Comparison of ENCODE assay signal across 20 mouse cellular contexts in genomic region chr1:72406505-72407079, GRCm38 (mm10).
DNase-seq lines count a peak whose midpoint lies in the region; ATAC-seq lines count a peak whose summit lies in the region.
"Had no signal": no experiment of that assay in that cellular context is flagged by ENCODE, and none has a peak within 500 bp of the region (broad histone marks: within the 10 kb centered on the region; RNA-seq: fewer than 3 reads in every experiment).

No protein-coding gene starts in this region.

- H3K4me2 ChIP-seq in hindbrain, embryonic 11.5 days (replicated peaks; ENCODE audit: low read depth, low read length), result no peak overlapping the region
- H3K4me2 ChIP-seq in neural tube, embryonic 12.5 days (replicated peaks), result no peak overlapping the region
- H3K4me2 ChIP-seq in neural tube, embryonic 15.5 days, result no peak overlapping the region
- H3K4me2 ChIP-seq in hindbrain, embryonic 15.5 days, result no peak overlapping the region
- H3K4me2 ChIP-seq: heart, embryonic 11.5 days; lung, embryonic 15.5 days; midbrain, embryonic 12.5 days had no signal

- DNase-seq in hindbrain, embryonic 11.5 days (ENCODE audit: low spot score), result peak; percentile 22
- DNase-seq in hindbrain, embryonic 10.5 days (ENCODE audit: low spot score), result no peak
- no peak for DNase-seq in left cerebral cortex, adult 8-10 months (ENCODE audit: low spot score in 2 of 2)
- no peak for DNase-seq in kidney, postnatal 10 days
- DNase-seq: adrenal gland, postnatal 36 days; B cell, adult 2 months; cerebellum, adult 8-10 months; heart, postnatal 10 days; kidney, adult 18-20 months; thymus, adult 18-20 months; thymus, postnatal 4 days had no signal

- H3K27me3 ChIP-seq in hindbrain, embryonic 11.5 days (ENCODE audit: control insufficient read depth, insufficient read depth, low read length), result no peaks in the 10 kb centered on the region
- H3K27me3 ChIP-seq in hindbrain, embryonic 10.5 days (ENCODE audit: insufficient read depth, poor library complexity, severe bottlenecking), result no peaks in the 10 kb centered on the region
- H3K27me3 ChIP-seq in neural tube, embryonic 12.5 days (replicated peaks), result no peaks in the 10 kb centered on the region
- no peaks in the 10 kb centered on the region for H3K27me3 ChIP-seq in neural tube, embryonic 15.5 days (replicated peaks)
- H3K27me3 ChIP-seq in hindbrain, embryonic 15.5 days, result no peaks in the 10 kb centered on the region
- H3K27me3 ChIP-seq: lung, embryonic 15.5 days; midbrain, embryonic 12.5 days had no signal

- ATAC-seq in hindbrain, embryonic 11.5 days (ENCODE audit: low FRiP score), result peak; percentile 64
- 0 out of 2 replicates have a peak, but pooled peaks have one; percentile 34 for ATAC-seq in neural tube, embryonic 12.5 days (ENCODE audit: low FRiP score, low read depth)
- ATAC-seq in neural tube, embryonic 15.5 days (ENCODE audit: low FRiP score), result no peak
- peak; percentile 73 for ATAC-seq in hindbrain, embryonic 15.5 days (ENCODE audit: low FRiP score, low read depth)

- no peaks in the 10 kb centered on the region for H3K36me3 ChIP-seq in hindbrain, embryonic 11.5 days (ENCODE audit: control insufficient read depth, insufficient read depth, low read length)
- H3K36me3 ChIP-seq in hindbrain, embryonic 10.5 days, result no peaks in the 10 kb centered on the region
- H3K36me3 ChIP-seq in neural tube, embryonic 12.5 days, result no peaks in the 10 kb centered on the region
- no peaks in the 10 kb centered on the region for H3K36me3 ChIP-seq in neural tube, embryonic 15.5 days
- H3K36me3 ChIP-seq in hindbrain, embryonic 15.5 days, result no peaks in the 10 kb centered on the region
- H3K36me3 ChIP-seq: lung, embryonic 15.5 days; midbrain, embryonic 12.5 days had no signal

- H3K4me3 ChIP-seq in hindbrain, embryonic 11.5 days (ENCODE audit: low read depth, low read length), result no peak overlapping the region
- no peak overlapping the region for H3K4me3 ChIP-seq in hindbrain, embryonic 10.5 days
- no peak overlapping the region for H3K4me3 ChIP-seq in neural tube, embryonic 12.5 days
- H3K4me3 ChIP-seq in neural tube, embryonic 15.5 days (replicated peaks), result no peak overlapping the region
- no peak overlapping the region for H3K4me3 ChIP-seq in hindbrain, embryonic 15.5 days
- H3K4me3 ChIP-seq: lung, embryonic 15.5 days; midbrain, embryonic 12.5 days; myocyte had no signal

- no peaks in the 10 kb centered on the region for H3K9me3 ChIP-seq in hindbrain, embryonic 11.5 days (ENCODE audit: control insufficient read depth, low read length)
- H3K9me3 ChIP-seq in hindbrain, embryonic 10.5 days, result no peaks in the 10 kb centered on the region
- no peaks in the 10 kb centered on the region for H3K9me3 ChIP-seq in neural tube, embryonic 12.5 days
- no peaks in the 10 kb centered on the region for H3K9me3 ChIP-seq in neural tube, embryonic 15.5 days (replicated peaks)
- H3K9me3 ChIP-seq in hindbrain, embryonic 15.5 days, result no peaks in the 10 kb centered on the region
- H3K9me3 ChIP-seq: lung, embryonic 15.5 days; midbrain, embryonic 12.5 days had no signal

- no peak overlapping the region for H3K9ac ChIP-seq in hindbrain, embryonic 11.5 days (ENCODE audit: low read depth, low read length)
- H3K9ac ChIP-seq in neural tube, embryonic 12.5 days, result no peak overlapping the region
- H3K9ac ChIP-seq in neural tube, embryonic 15.5 days (replicated peaks), result no peak overlapping the region
- no peak overlapping the region for H3K9ac ChIP-seq in hindbrain, embryonic 15.5 days
- H3K9ac ChIP-seq: liver, embryonic 14.5 days; lung, embryonic 15.5 days; midbrain, embryonic 12.5 days had no signal

- H3K27ac ChIP-seq in hindbrain, embryonic 11.5 days (ENCODE audit: low read depth, low read length), result no peak overlapping the region
- no peak overlapping the region for H3K27ac ChIP-seq in hindbrain, embryonic 10.5 days
- H3K27ac ChIP-seq in neural tube, embryonic 12.5 days, result no peak overlapping the region
- no peak overlapping the region for H3K27ac ChIP-seq in neural tube, embryonic 15.5 days (replicated peaks)
- peak overlapping the region; percentile 59; the same call in 1 of the 2 replicates for H3K27ac ChIP-seq in hindbrain, embryonic 15.5 days (replicated peaks)
- H3K27ac ChIP-seq: liver, embryonic 14.5 days; lung, embryonic 15.5 days; macrophage; midbrain, embryonic 12.5 days had no signal

- H3K4me1 ChIP-seq in hindbrain, embryonic 11.5 days (replicated peaks; ENCODE audit: control insufficient read depth, insufficient read depth, low read length), result no peaks in the 10 kb centered on the region
- H3K4me1 ChIP-seq in hindbrain, embryonic 10.5 days (replicated peaks), result no peaks in the 10 kb centered on the region
- peaks cover 7% of the 10 kb centered on the region; the same call in 1 of the 2 replicates for H3K4me1 ChIP-seq in neural tube, embryonic 12.5 days
- peaks cover 12% of the 10 kb centered on the region for H3K4me1 ChIP-seq in neural tube, embryonic 15.5 days
- H3K4me1 ChIP-seq in hindbrain, embryonic 15.5 days (replicated peaks), result peaks cover 8% of the 10 kb centered on the region; the same call in 1 of the 2 replicates
- H3K4me1 ChIP-seq: lung, embryonic 15.5 days; midbrain, embryonic 12.5 days had no signal

- WGBS in hindbrain, embryonic 11.5 days, result 69% methylated on average over 14 of the region's 14 CpGs
- 77% methylated on average over 14 of the region's 14 CpGs for WGBS in hindbrain, embryonic 10.5 days
- 61% methylated on average over 14 of the region's 14 CpGs for WGBS in neural tube, embryonic 12.5 days
- WGBS in neural tube, embryonic 15.5 days, result 49% methylated on average over 14 of the region's 14 CpGs
- WGBS in hindbrain, embryonic 15.5 days, result 46% methylated on average over 14 of the region's 14 CpGs
